Mouse (Mus musculus) gastrocnemius, adult 2 months (tissue): ENCODE results near the gene Cmc2. TPM values are rescaled to one million over a fixed set of nuclear protein-coding genes. Genes with fewer than 3 reads are reported as not detected.

ENCODE experiments used
- DNase-seq: peaks from one replicate; pipeline ENCODE4 v3.0.0; 2022
- H3K27ac ChIP-seq: fragments of 200-600 bp; 2 replicates; pipeline ENCODE4 v1.8.1; 2022; ENCODE audit warnings: mild to moderate bottlenecking
- H3K4me3 ChIP-seq: fragments of 200-600 bp; 2 replicates; pipeline ENCODE4 v1.8.1; 2022; ENCODE audit warnings: mild to moderate bottlenecking, moderate library complexity
- CTCF ChIP-seq: fragments of 200-600 bp; IDR thresholded peaks from 2 replicates; pipeline ENCODE4 v1.8.1; 2022; ENCODE audit warnings: antibody characterized with exemption, mild to moderate bottlenecking, moderate library complexity
- intact Hi-C: fragments of 180-260 bp; cut with DNase I; formaldehyde crosslinking; loops from one replicate; pipeline ENCODE4 v1.15.1; 2025
- long read RNA-seq, 2 experiments: library from polyadenylated mRNA; stranded (forward); transcript quantifications; one replicate each; pipeline ENCODE4 v2.0.0; 2021
- total RNA-seq, 2 experiments: library from RNA; stranded (reverse); gene quantifications; 2 replicates each; pipeline ENCODE4 v1.2.3; 2021

Cmc2 gene
- 10 to 100 TPM; 23.6 to 30.6 TPM for total RNA-seq
- long read RNA-seq, experiment 1, transcript Cmc2-205 (4 exons, 1,459 nt) = major isoform, 21 of 30 reads
- long read RNA-seq, experiment 1, partial matches to known transcripts = 0 of 30 reads
- long read RNA-seq, experiment 1, other reads (novel, unspliced or antisense) = 3 of 30 reads
- long read RNA-seq, experiment 2, transcript Cmc2-205 (4 exons, 1,459 nt) = major isoform, 16 of 27 reads
- long read RNA-seq, experiment 2, partial matches to known transcripts = 0 of 27 reads
- long read RNA-seq, experiment 2, other reads (novel, unspliced or antisense) = 3 of 27 reads

- intact Hi-C loops = loop anchor here (2.0 kb wide), 1 partner anchor 57 kb away; the partner anchor contains the start of gene 1700030J22Rik
- peak within 1 kb of the TSS; percentile 93 for H3K4me3 ChIP-seq
- peak within 1 kb of the TSS; percentile 94 for H3K27ac ChIP-seq
- DNase-seq = peak; percentile 96
- no peak for TF ChIP-seq CTCF
Measured at GRCm38 (mm10) chr8:116921337-116922059, at the start of gene Cmc2, which contains the start of gene Cenpn. Gene Cmc2, minus strand, starts transcription at chr8:116921455. Gene Cenpn, plus strand, starts transcription at chr8:116921730.

GRCm38 (mm10) chr8:116969531-116969930, 48.3 kb upstream of the Cmc2 start:
- intact Hi-C loops = no loop called here
- TF ChIP-seq CTCF = no peak
- Histone ChIP-seq H3K27ac (no peak overlapping the region), H3K4me3 (no peak overlapping the region)
- DNase-seq = no peak

GRCm38 (mm10) chr8:116954415-116954814, 33.2 kb upstream of the Cmc2 start:
- intact Hi-C loops = no loop called here
- no peak for DNase-seq
- no peak for TF ChIP-seq CTCF
- Histone ChIP-seq H3K27ac (no peak overlapping the region), H3K4me3 (no peak overlapping the region)

GRCm38 (mm10) chr8:116952428-116952827, 31.2 kb upstream of the Cmc2 start:
- no peak for DNase-seq
- intact Hi-C loops = no loop called here
- TF ChIP-seq CTCF = no peak

GRCm38 (mm10) chr8:116951778-116952177, 30.5 kb upstream of the Cmc2 start:
- no peak overlapping the region for H3K27ac ChIP-seq

More at GRCm38 (mm10) chr8:116952428-116952827, 31.2 kb upstream of the Cmc2 start:
- no peak overlapping the region for H3K27ac ChIP-seq
- no peak overlapping the region for H3K4me3 ChIP-seq

GRCm38 (mm10) chr8:116951369-116951768, 30.1 kb upstream of the Cmc2 start:
- no peak overlapping the region for H3K27ac ChIP-seq
- no peak for TF ChIP-seq CTCF
- intact Hi-C loops = no loop called here
- no peak for DNase-seq
- no peak overlapping the region for H3K4me3 ChIP-seq

More at GRCm38 (mm10) chr8:116951778-116952177, 30.5 kb upstream of the Cmc2 start:
- H3K4me3 ChIP-seq = no peak overlapping the region
- intact Hi-C loops = no loop called here
- no peak for TF ChIP-seq CTCF
- DNase-seq = no peak

GRCm38 (mm10) chr8:116947589-116947988, 26.3 kb upstream of the Cmc2 start:
- TF ChIP-seq CTCF = no peak
- Histone ChIP-seq H3K4me3 (no peak overlapping the region), H3K27ac (no peak overlapping the region)
- intact Hi-C loops = no loop called here
- no peak for DNase-seq

GRCm38 (mm10) chr8:116946851-116947250, 25.6 kb upstream of the Cmc2 start:
- peak overlapping the region; percentile 65 for H3K4me3 ChIP-seq
- no peak for DNase-seq
- intact Hi-C loops = no loop called here

GRCm38 (mm10) chr8:116946268-116946838, 25.1 kb upstream of the Cmc2 start:
- intact Hi-C loops = no loop called here
- no peak for TF ChIP-seq CTCF
- peak; percentile 28 for DNase-seq
- Histone ChIP-seq H3K4me3 (peak overlapping the region; percentile 65), H3K27ac (peak overlapping the region; percentile 70)

More at GRCm38 (mm10) chr8:116946851-116947250, 25.6 kb upstream of the Cmc2 start:
- H3K27ac ChIP-seq = peak overlapping the region; percentile 70
- no peak for TF ChIP-seq CTCF

GRCm38 (mm10) chr8:116945169-116945910, 24.1 kb upstream of the Cmc2 start:
- H3K27ac ChIP-seq = 0 out of 2 replicates have a peak overlapping the region, but pooled peaks have one; percentile 70

GRCm38 (mm10) chr8:116944385-116944696, 23.1 kb upstream of the Cmc2 start:
- Histone ChIP-seq H3K27ac (peak overlapping the region; percentile 84), H3K4me3 (peak overlapping the region; percentile 99)
- intact Hi-C loops = no loop called here
- no peak for TF ChIP-seq CTCF
- no peak for DNase-seq

More at GRCm38 (mm10) chr8:116945169-116945910, 24.1 kb upstream of the Cmc2 start:
- intact Hi-C loops = no loop called here
- no peak overlapping the region for H3K4me3 ChIP-seq
- no peak for TF ChIP-seq CTCF
- DNase-seq = no peak
